Mouse (Mus musculus) adrenal gland, postnatal 36 days (tissue): ENCODE data around the gene Sytl4. TPM values are rescaled to one million over a fixed set of nuclear protein-coding genes. Genes with fewer than 3 reads are reported as not detected.

Source experiments
- DNase-seq, 2 experiments: peaks; one replicate each; pipeline ENCODE4 v3.0.0; 2021; ENCODE audit warnings: mixed read lengths in 1 of 2
- long read RNA-seq, 2 experiments: library from polyadenylated mRNA; stranded (forward); transcript quantifications; one replicate each; pipeline ENCODE4 v2.0.0; 2021; ENCODE audit warnings: borderline sequencing depth in 2 of 2
- total RNA-seq, 2 experiments: library from RNA; stranded (reverse); gene quantifications; 2 replicates each; pipeline ENCODE4 v1.2.3; 2021

Gene Sytl4
- total RNA-seq = 10 to 100 TPM; 11.3 to 14.7 TPM
- long read RNA-seq, experiment 1, partial matches to known transcripts = 0 of 5 reads
- long read RNA-seq, experiment 1, other reads (novel, unspliced or antisense) = 0 of 5 reads
- long read RNA-seq, experiment 2, partial matches to known transcripts = 0 of 5 reads
- long read RNA-seq, experiment 2, other reads (novel, unspliced or antisense) = 4 of 5 reads

GRCm38 (mm10) chrX:133981231-133982002, at the start of gene Sytl4:
Gene Sytl4, minus strand, starts transcription at chrX:133981812.
- DNase-seq = peak; percentile 66 to 69

GRCm38 (mm10) chrX:134020664-134021063, 39.1 kb upstream of the Sytl4 start:
- DNase-seq = no peak

DNA sequence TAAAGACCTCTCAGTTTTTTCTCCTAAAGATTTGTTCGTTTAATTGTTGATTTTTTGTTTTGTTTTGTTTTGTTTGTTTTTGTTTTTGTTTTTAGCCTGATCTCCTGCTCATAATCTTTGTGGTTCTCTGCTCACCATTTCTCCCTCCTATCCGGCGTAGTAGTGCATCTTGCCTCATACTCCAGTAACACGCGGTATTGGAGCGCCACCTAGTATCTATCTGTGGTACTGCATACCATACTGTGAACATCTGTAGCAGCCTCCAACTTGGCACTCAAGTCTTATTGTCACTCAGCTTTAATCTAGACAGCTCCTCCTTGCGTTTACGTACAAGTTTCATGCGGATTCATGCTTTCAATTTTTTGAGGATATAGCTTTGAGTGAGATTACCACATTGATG, 37.4 kb upstream of the Sytl4 start:
- peak; percentile 51 to 65 for DNase-seq

GRCm38 (mm10) chrX:133995866-133996265, 14.3 kb upstream of the Sytl4 start:
- no peak for DNase-seq

GRCm38 (mm10) chrX:133964615-133965014, 17.0 kb downstream of the Sytl4 start:
- no peak for DNase-seq

DNA sequence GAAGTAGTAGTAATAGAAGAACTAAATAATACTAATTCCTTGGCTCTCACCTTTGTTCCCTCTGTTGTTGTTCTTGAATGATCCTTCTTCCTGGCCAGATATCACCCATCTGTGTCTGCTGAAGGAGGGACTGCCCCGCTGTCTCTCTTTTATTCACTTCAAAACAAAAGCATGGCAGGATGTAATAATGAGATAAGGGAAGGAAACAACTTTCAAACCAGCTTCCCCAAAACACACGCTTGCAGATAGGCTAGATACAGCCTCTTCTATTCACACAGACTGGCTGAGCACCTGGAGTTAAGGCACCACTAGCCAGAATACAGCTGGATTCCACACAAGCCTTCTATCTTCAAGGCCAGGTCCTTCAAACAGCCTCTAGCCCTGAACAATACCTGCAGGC, 21.0 kb downstream of the Sytl4 start:
- no peak for DNase-seq

DNA sequence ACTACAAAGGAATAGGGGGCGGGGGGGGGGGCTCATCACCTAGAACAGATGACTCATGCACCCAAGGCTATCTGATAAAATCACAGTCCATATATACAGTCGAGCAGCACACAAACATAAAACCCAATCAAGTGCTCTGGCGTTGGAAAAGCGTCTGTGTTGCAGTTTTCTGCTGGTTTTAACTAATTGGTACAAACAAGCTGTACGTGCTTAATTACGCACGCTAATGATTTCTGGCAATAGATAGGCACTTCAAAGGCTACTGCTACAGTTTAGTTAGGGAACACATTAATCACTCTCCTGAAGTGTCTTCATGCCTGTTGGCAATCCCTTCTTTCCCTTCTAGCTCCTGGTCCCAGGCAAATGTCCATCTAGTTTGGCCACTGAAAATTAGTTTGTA, 27.0 kb downstream of the Sytl4 start:
- DNase-seq = no peak

DNA sequence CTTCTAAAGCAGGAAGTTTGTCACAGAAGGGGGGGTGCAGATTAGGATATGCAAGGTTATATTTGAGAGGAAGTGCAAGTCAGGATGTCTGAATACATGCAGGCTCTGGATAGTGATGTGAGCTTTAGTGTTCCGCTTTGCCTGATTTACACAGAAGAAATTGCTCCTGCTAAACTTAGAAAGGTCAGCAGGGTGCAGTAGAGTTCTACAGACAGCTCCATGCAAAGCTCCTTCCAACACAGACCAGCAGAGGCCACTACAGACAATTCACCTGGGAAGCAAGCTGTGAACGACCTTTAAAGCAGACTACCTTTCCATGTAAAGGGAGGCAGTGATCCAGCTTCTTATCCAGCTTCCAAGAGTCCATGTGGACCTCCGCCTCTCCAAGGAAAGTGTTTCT, 34.2 kb downstream of the Sytl4 start:
- peak; percentile 19 to 51 for DNase-seq

GRCm38 (mm10) chrX:133939561-133939960, 42.1 kb downstream of the Sytl4 start:
- DNase-seq = no peak

GRCm38 (mm10) chrX:133936605-133937225, 44.9 kb downstream of the Sytl4 start:
- no peak for DNase-seq

- DNase-seq = peak in 1 of 2 experiments; percentile 27
Observed at GRCm38 (mm10) chrX:133931302-133932013, 50.2 kb downstream of the Sytl4 start.

- DNase-seq = no peak
Observed at GRCm38 (mm10) chrX:133926760-133927159, 54.9 kb downstream of the Sytl4 start.

GRCm38 (mm10) chrX:133921187-133921586, 60.4 kb downstream of the Sytl4 start:
- DNase-seq = no peak

GRCm38 (mm10) chrX:133914219-133914618, 67.4 kb downstream of the Sytl4 start:
- DNase-seq = no peak

DNA sequence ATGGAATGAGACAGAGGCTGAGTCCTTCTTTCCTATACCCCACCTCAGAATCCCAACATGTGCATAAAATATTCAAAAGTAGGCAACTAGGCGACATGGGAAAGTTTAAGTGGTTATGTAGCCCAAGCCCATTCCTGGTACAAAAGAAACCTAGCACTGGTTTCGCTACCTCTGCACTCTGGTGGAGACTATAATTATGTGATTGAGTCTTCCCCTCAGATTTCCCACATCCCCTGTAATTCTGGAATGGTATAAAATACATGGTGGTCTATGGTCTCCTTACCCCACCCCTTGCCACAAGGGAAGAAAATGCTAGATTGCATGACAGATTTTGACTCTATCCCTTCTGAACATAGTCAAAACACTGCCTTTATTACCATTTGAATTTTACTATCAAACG, 68.6 kb downstream of the Sytl4 start:
- no peak for DNase-seq

DNA sequence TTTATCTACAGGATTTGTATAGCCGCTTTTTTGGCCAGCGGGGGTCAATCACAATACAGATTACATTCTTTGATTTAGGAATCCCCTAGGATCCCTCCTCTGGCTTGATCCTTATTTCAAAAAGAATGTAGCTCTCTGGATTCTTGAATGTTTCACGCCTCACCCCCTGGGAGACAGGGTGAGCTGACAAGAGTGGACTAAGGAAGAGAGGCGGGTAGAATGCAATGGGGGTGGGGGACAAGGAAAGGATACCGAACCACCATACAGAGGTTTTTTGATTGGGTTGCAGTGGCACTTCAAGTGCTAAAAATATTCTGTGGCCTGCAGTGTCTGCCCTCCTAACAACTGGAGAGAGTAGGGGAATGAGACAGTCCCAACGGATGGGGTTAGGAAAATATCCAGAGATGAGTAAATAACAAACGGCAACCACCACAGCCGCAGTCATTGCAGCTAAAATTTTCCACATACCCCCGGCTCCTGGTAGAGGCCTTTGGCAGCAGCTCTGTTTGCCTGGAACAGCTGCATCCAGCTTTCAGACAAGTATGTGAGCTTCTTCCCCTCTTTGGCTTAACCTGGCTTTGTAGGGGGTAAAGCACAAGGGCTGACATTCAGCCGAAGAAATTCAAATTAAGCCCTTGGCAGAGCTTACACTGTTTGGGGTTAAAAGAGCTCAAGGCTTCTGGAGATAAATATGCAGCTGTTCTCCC, 70.1 kb downstream of the Sytl4 start:
- peak in 1 of 2 experiments; percentile 12 for DNase-seq

- DNase-seq = no peak
Observed at GRCm38 (mm10) chrX:133908261-133908660, 73.4 kb downstream of the Sytl4 start, which contains the start of gene Srpx2. Gene Srpx2, plus strand, starts transcription at chrX:133908426.

GRCm38 (mm10) chrX:133898014-133898542, 83.5 kb downstream of the Sytl4 start, which contains the start of gene Tspan6:
Gene Tspan6, minus strand, starts transcription at chrX:133898429.
- DNase-seq = peak; percentile 80 to 84

GRCm38 (mm10) chrX:133888111-133888510, 93.5 kb downstream of the Sytl4 start:
- DNase-seq = no peak

GRCm38 (mm10) chrX:133887308-133887707, 94.3 kb downstream of the Sytl4 start:
- DNase-seq = no peak
